Mouse (Mus musculus) heart, postnatal 0 days (tissue): ENCODE results near the gene 1810062G17Rik.

Experiments used
- CTCF ChIP-seq: IDR thresholded peaks from 2 replicates; pipeline ENCODE4 v1.5.1; 2016; ENCODE audit warnings: antibody characterized with exemption, control low read depth, low read depth
- EP300 ChIP-seq: IDR thresholded peaks from 2 replicates; pipeline ENCODE4 v1.6.1; 2016; ENCODE audit warnings: antibody characterized with exemption, low read depth

GRCm38 (mm10) chr3:36498224-36498623 lies 22.5 kb downstream of the 1810062G17Rik start:
- no peak for TF ChIP-seq CTCF
- TF ChIP-seq EP300, result no peak
